Mouse (Mus musculus) monocyte, adult 2 months (primary cell): ENCODE data around the gene Dok7.

Source experiments
- DNase-seq, 2 experiments: peaks; one replicate each; pipeline ENCODE4 v3.0.0; 2022; ENCODE audit warnings: low spot score in 2 of 2, low read depth in 1 of 2

Dok7 gene

GRCm38 (mm10) chr5:35056604-35057432 lies at the start of gene Dok7:
TSS of gene Dok7 (plus strand) at chr5:35056766.
- DNase-seq = no peak

- DNase-seq = no peak
Measured at GRCm38 (mm10) chr5:35009163-35009562, 47.4 kb upstream of the Dok7 start.

- no peak for DNase-seq
Measured at GRCm38 (mm10) chr5:35010656-35011055, 45.9 kb upstream of the Dok7 start.

GRCm38 (mm10) chr5:35011156-35011923 lies 45.2 kb upstream of the Dok7 start:
- DNase-seq = no peak

GRCm38 (mm10) chr5:35014036-35014435 lies 42.5 kb upstream of the Dok7 start:
- no peak for DNase-seq

DNA sequence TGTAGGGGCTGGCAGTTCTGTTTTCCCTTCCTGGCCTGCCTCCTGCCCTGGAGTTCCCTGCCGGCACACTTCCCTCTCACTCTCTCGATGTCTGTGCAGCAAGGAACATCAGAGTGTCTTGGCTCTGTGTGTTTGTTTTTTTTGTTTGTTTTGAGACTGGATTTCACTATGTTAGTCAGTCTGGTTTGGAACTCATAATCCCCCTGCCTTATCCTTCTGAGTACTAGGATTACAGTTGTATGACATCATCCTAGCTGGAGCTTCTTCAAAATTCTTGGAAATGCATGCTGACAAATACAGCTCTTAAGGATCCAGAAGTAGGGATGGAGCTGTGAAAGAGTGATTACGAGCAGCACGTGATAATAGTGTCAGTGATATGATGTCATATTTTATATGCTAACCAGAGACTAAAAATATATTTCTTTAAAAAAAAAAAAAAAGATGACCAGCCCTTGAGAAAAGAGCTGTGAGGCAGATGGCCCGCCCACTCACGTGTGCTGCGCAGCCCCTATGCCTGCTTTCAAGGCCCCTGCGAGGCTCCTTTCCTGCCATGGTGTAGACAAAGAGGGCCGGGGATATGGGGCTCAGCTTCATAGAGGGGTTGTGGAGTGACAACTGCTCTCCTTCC lies 36.8 kb upstream of the Dok7 start:
- no peak for DNase-seq

- no peak for DNase-seq
Measured at GRCm38 (mm10) chr5:35020410-35021241, 35.9 kb upstream of the Dok7 start.

DNA sequence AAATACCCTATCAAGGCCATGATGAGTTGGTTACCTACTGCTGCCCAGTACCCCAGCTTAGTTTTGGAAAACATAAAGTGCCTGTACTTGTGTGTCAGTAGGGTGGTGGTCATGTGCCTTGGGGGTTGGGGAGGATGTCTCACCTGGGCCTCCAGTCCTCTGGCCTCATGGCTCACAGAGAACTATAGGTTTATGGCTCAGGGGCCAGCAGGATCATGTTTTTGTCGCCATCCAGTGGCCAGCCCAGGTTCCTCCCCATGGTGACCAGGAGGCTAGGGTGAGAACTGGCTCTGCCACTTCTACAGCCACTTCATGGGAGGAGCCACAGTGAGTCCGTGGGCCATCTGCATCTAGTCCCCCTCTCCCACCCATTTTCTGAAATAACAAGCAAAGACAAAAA lies 31.6 kb upstream of the Dok7 start:
- no peak for DNase-seq

DNA sequence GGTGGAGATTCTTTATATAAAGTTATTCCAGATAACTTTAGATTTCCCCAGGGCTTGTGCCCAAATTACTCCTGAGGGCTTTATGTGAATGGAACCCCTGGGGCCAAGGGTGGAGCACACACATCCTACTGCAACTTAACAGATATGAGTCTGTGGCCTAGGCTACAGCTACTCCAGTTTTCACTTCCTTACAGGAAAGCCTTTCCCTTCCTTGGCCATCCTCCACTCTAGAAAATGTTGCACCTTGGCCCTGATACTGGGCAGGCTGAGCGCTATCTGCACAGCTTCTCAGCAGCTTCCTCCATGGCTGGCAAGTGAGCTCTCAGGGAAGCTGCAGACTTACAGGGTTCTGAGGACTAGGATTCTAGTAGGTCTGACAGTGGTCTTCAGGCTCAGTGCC lies 27.3 kb upstream of the Dok7 start:
- no peak for DNase-seq

GRCm38 (mm10) chr5:35029755-35030154 lies 26.8 kb upstream of the Dok7 start:
- no peak for DNase-seq

- no peak for DNase-seq
Measured at GRCm38 (mm10) chr5:35033068-35033467, 23.5 kb upstream of the Dok7 start.

GRCm38 (mm10) chr5:35033619-35034018 lies 22.9 kb upstream of the Dok7 start:
- DNase-seq = no peak

DNA sequence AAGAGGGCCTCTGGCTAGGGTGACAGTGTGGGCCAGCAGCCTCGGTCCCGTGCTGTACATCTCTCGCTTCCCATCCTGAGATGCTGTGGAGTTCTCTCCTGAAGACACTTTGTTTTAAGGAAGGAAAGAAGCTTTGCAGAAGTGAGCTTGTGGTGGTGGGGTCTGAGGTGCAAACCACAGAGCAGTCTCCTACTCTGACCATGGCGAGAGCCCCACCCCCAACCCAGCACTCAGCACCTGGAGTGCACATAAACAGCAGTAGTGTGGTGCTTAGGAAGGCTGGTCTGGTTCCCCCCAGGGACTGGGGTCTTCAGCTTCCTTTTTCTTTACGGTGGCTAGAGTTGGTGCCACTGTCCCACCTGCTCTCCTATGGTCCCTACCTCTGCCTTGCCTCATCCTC lies 21.4 kb upstream of the Dok7 start:
- no peak for DNase-seq

GRCm38 (mm10) chr5:35035795-35036194 lies 20.8 kb upstream of the Dok7 start:
- no peak for DNase-seq

- no peak for DNase-seq
Measured at GRCm38 (mm10) chr5:35037438-35037837, 19.1 kb upstream of the Dok7 start.

DNA sequence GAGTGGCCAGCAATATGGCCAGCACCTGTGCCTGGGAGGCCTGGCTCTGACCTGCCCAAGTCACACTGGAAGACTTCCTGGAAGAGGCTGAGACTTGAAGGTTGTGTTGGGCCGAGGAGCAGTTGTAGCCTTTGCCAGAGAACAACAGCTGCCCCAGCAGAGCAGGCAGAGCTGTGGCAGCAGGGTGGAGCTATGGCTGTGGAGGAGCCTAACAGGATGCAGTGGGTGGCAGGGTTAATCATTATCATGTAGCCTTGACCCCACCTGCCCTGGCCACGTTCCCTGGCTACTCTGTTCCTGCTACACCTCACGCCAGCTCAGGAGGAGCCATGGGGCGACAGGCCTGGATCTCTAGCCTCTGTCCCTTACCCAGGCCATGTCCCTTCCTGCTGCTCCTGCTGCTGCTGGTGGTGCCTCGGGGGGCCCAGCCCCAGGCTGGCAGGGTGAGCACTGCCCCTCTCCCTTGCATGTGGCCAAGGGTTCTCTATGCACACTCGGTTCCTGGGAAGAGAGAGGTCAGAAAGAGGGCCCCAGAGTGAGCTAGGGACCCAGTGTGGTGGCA lies 15.2 kb upstream of the Dok7 start, which contains the start of gene Hgfac:
Hgfac (plus strand) TSS at position 242 of the 562 bp plus-strand sequence.
- no peak for DNase-seq

DNA sequence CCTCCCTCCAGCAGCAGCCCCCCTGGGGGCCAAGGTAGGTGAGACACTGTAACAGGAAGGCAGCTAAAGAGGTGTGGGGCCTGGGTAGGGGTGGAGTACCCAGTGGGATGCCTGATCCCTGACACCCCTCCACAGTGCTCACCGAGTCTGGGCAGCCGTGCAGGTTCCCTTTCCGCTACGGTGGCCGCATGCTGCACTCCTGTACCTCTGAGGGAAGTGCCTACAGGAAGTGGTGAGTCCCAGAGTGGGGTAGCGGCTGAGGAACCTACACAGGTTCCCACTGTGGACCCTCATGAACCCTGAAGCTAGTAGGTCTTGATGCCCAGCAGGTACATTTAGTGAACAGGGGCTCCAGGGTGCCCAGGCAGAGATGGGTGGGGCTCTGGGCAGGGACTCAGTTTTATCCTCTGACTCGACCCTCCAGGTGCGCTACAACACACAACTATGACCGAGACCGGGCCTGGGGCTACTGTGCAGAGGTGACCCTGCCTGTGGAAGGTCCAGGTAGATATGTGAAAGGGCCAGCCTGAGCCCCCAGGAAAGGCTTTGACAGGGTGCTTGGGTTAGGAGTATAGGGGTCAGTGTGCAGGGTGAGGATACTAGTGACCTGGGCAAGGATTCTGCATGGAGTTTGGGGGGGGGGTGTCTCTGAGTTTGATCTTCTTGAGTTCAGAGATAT lies 14.0 kb upstream of the Dok7 start:
- no peak for DNase-seq

DNA sequence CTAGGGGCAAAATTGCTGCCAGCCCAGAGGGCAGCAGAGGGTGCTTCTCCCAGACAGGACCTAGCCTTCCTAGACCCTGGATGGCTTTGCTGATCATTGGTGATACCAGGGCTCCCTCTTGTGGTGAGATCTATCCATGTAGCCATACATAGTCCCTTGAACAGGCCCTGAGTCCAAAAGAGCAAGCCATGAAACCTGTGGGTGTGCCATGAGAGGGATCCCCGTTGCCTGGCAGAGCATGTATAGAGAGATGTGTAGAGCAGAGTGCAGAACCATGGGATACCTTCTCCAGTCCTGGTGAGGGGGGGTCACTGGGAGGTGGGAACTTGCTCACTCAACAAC lies 13.5 kb upstream of the Dok7 start:
- peak; percentile 22 to 33 for DNase-seq

GRCm38 (mm10) chr5:35050541-35050940 lies 6.0 kb upstream of the Dok7 start:
- DNase-seq = no peak

DNA sequence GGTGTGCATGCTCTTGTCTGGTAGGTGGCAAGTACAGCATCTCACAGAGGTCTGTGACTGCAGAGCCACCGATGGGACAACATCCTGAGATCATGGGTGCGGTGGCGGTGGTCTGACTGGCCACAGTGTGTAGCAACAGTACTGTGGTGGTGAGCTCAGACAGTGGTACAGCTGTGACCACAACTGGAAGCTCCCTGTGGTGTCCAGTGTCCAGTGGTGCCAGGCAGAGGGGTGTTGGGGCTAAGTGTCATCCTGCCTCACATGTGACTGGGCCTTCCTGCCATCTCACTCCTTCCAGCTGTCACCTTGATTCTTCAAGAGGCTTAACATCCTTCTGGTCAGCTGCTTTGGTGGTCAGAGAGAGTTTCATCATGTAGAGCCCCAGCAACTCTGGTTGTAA lies 1.9 kb upstream of the Dok7 start:
- no peak for DNase-seq
